Mouse (Mus musculus): ENCODE results near the gene Gm5868.

DNA sequence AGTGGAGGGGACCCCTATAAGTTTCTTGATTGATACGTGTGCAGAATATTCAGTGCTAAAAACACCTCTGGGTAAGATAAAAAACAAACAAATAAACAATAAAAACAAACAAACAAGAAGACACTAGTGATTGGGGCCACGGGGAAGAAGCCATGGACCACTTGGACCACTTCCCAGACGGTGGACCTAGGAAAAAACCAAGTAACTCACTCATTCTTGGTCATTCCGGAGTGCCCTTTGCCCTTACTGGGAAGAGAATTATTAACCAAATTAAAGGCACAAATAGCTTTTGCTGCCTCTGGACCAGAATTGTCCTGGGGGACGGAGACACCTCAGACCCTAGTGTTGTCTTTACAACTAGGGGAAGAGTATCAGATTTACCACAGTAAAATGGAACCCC lies 21.7 kb downstream of the Gm5868 start:
- TF ChIP-seq CTCF (IDR thresholded peaks at IDR 0.05; ENCODE audit: extremely low read depth, insufficient read depth, low read length) (no peak), POLR2A (IDR thresholded peaks at IDR 0.05; ENCODE audit: extremely low read depth, insufficient read depth, low read length) (no peak)
